Mouse (Mus musculus) neural tube, embryonic 12.5 days (tissue): ENCODE measurements at regions not wholly inside any gene's neighbourhood (a gene's known extent, or its start where the extent isn't known, plus 50 kb on each side); places are given as distances from the start of the nearest gene placed in this dataset.
A peak's percentile ranks its signal among the peaks of the same experiment; 100 is the strongest.

Experiments
- ATAC-seq: fragments of 200-750 bp; cut with Nextera tagmentation; 2 replicates; pipeline ENCODE4 v1.8.0; 2017; ENCODE audit warnings: low read depth, mild to moderate bottlenecking, moderate TSS enrichment, moderate library complexity; ENCODE audit not compliant: low FRiP score
- H3K27ac ChIP-seq: fragments of 300-500 bp; sonication (generic); 2 replicates; pipeline ENCODE4 v1.5.1; 2016
- H3K27me3 ChIP-seq: fragments of 300-500 bp; sonication (generic); replicated peaks from 2 replicates; pipeline ENCODE4 v1.6.1; 2016; ENCODE audit warnings: mild to moderate bottlenecking
- H3K36me3 ChIP-seq: fragments of 300-500 bp; sonication (generic); 2 replicates; pipeline ENCODE4 v1.6.1; 2016; ENCODE audit warnings: mild to moderate bottlenecking
- H3K4me1 ChIP-seq: fragments of 300-500 bp; sonication (generic); 2 replicates; pipeline ENCODE4 v1.6.1; 2016
- H3K4me2 ChIP-seq: fragments of 300-500 bp; sonication (generic); replicated peaks from 2 replicates; pipeline ENCODE4 v1.6.1; 2016; ENCODE audit warnings: mild to moderate bottlenecking
- H3K4me3 ChIP-seq: fragments of 300-500 bp; sonication (generic); 2 replicates; pipeline ENCODE4 v1.5.1; 2016
- H3K9ac ChIP-seq: fragments of 300-500 bp; sonication (generic); 2 replicates; pipeline ENCODE4 v1.6.1; 2016; ENCODE audit warnings: mild to moderate bottlenecking
- H3K9me3 ChIP-seq: fragments of 300-500 bp; sonication (generic); 2 replicates; pipeline ENCODE4 v1.6.1; 2016; ENCODE audit warnings: mild to moderate bottlenecking
- WGBS: fragments of 180-500 bp; shearing (Covaris S2); methylation state at CpG from one replicate; pipeline ENCODE4 v1.1.7; 2016; 5-methylcytosine and 5-hydroxymethylcytosine counted together

- WGBS: 83% methylated on average over 5 of the region's 5 CpGs
- no peak overlapping the region for H3K27ac ChIP-seq
- no peaks in the 10 kb centered on the region for H3K4me1 ChIP-seq
- H3K36me3 ChIP-seq: no peaks in the 10 kb centered on the region
- H3K4me3 ChIP-seq: no peak overlapping the region
- no peak for ATAC-seq
- H3K27me3 ChIP-seq: no peaks in the 10 kb centered on the region
- no peak overlapping the region for H3K9ac ChIP-seq
- H3K4me2 ChIP-seq: no peak overlapping the region
- no peaks in the 10 kb centered on the region for H3K9me3 ChIP-seq
Measured at GRCm38 (mm10) chr13:43919781-43920420, 135.3 kb downstream of the Cd83 start.

- no peak overlapping the region for H3K9ac ChIP-seq
- H3K27ac ChIP-seq: no peak overlapping the region
- H3K4me1 ChIP-seq: peaks cover 18% of the 10 kb centered on the region
- peak; percentile 73 for ATAC-seq
- WGBS: 35% methylated on average over 19 of the region's 19 CpGs
- H3K4me2 ChIP-seq: no peak overlapping the region
- H3K9me3 ChIP-seq: no peaks in the 10 kb centered on the region
- no peak overlapping the region for H3K4me3 ChIP-seq
- H3K27me3 ChIP-seq: no peaks in the 10 kb centered on the region
- H3K36me3 ChIP-seq: no peaks in the 10 kb centered on the region
Measured at GRCm38 (mm10) chr13:43930081-43930981, 145.8 kb downstream of the Cd83 start.

- peaks cover 27% of the 10 kb centered on the region for H3K4me1 ChIP-seq
- H3K9me3 ChIP-seq: no peaks in the 10 kb centered on the region
- no peak for ATAC-seq
- no peaks in the 10 kb centered on the region for H3K27me3 ChIP-seq
- no peaks in the 10 kb centered on the region for H3K36me3 ChIP-seq
- no peak overlapping the region for H3K9ac ChIP-seq
- WGBS: 53% methylated on average over 7 of the region's 7 CpGs
- H3K4me2 ChIP-seq: no peak overlapping the region
- H3K4me3 ChIP-seq: no peak overlapping the region
- no peak overlapping the region for H3K27ac ChIP-seq
Measured at GRCm38 (mm10) chr13:43932946-43933345, 148.4 kb downstream of the Cd83 start.

GRCm38 (mm10) chr13:43935284-43935683, 150.7 kb downstream of the Cd83 start:
- Histone ChIP-seq H3K27me3 (no peaks in the 10 kb centered on the region), H3K4me2 (no peak overlapping the region), H3K4me1 (peaks cover 25% of the 10 kb centered on the region), H3K4me3 (no peak overlapping the region), H3K36me3 (no peaks in the 10 kb centered on the region), H3K27ac (no peak overlapping the region), H3K9me3 (no peaks in the 10 kb centered on the region), H3K9ac (no peak overlapping the region)
- no peak for ATAC-seq
- 84% methylated on average over 6 of the region's 6 CpGs for WGBS

GRCm38 (mm10) chr13:43936504-43936903, 151.9 kb downstream of the Cd83 start:
- no peaks in the 10 kb centered on the region for H3K9me3 ChIP-seq
- no peak overlapping the region for H3K4me2 ChIP-seq
- WGBS: 31% methylated on average over 4 of the region's 4 CpGs
- H3K36me3 ChIP-seq: no peaks in the 10 kb centered on the region
- H3K4me1 ChIP-seq: peaks cover 13% of the 10 kb centered on the region
- H3K4me3 ChIP-seq: no peak overlapping the region
- no peak for ATAC-seq
- no peaks in the 10 kb centered on the region for H3K27me3 ChIP-seq
- H3K27ac ChIP-seq: no peak overlapping the region
- H3K9ac ChIP-seq: no peak overlapping the region

GRCm38 (mm10) chr13:43938611-43939010, 154.0 kb downstream of the Cd83 start:
- no peak overlapping the region for H3K4me2 ChIP-seq
- no peak overlapping the region for H3K9ac ChIP-seq
- no peaks in the 10 kb centered on the region for H3K9me3 ChIP-seq
- H3K36me3 ChIP-seq: no peaks in the 10 kb centered on the region
- no peak overlapping the region for H3K4me3 ChIP-seq
- no peak overlapping the region for H3K27ac ChIP-seq
- ATAC-seq: no peak
- WGBS: 82% methylated on average over 7 of the region's 7 CpGs
- peaks cover 9% of the 10 kb centered on the region for H3K4me1 ChIP-seq
- no peaks in the 10 kb centered on the region for H3K27me3 ChIP-seq

- H3K4me3 ChIP-seq: no peak overlapping the region
- H3K4me2 ChIP-seq: no peak overlapping the region
- H3K27me3 ChIP-seq: no peaks in the 10 kb centered on the region
- H3K9ac ChIP-seq: no peak overlapping the region
- H3K4me1 ChIP-seq: peaks cover 9% of the 10 kb centered on the region
- 57% methylated on average over 4 of the region's 4 CpGs for whole genome bisulfite sequencing
- H3K36me3 ChIP-seq: no peaks in the 10 kb centered on the region
- no peak for ATAC-seq
- no peak overlapping the region for H3K27ac ChIP-seq
- H3K9me3 ChIP-seq: no peaks in the 10 kb centered on the region
Measured at GRCm38 (mm10) chr13:43939375-43939774, 154.8 kb downstream of the Cd83 start.

- WGBS: 67% methylated on average over 8 of the region's 8 CpGs
Measured at GRCm38 (mm10) chr13:43941731-43942130, 157.2 kb downstream of the Cd83 start.

GRCm38 (mm10) chr13:43948606-43949005, 164.0 kb downstream of the Cd83 start:
- no peak for ATAC-seq
- WGBS: 81% methylated on average over 3 of the region's 3 CpGs
- Histone ChIP-seq H3K4me1 (no peaks in the 10 kb centered on the region), H3K4me3 (no peak overlapping the region), H3K9me3 (no peaks in the 10 kb centered on the region), H3K27ac (no peak overlapping the region), H3K9ac (no peak overlapping the region), H3K4me2 (no peak overlapping the region), H3K27me3 (no peaks in the 10 kb centered on the region), H3K36me3 (no peaks in the 10 kb centered on the region)

More at GRCm38 (mm10) chr13:43941731-43942130, 157.2 kb downstream of the Cd83 start:
- Histone ChIP-seq H3K4me1 (peaks cover 2% of the 10 kb centered on the region; the same call in 1 of the 2 replicates), H3K9me3 (no peaks in the 10 kb centered on the region), H3K4me3 (no peak overlapping the region), H3K27ac (no peak overlapping the region), H3K36me3 (no peaks in the 10 kb centered on the region), H3K27me3 (no peaks in the 10 kb centered on the region), H3K4me2 (no peak overlapping the region), H3K9ac (no peak overlapping the region)
- no peak for ATAC-seq

GRCm38 (mm10) chr13:43949740-43950643, 165.4 kb downstream of the Cd83 start:
- H3K27me3 ChIP-seq: no peaks in the 10 kb centered on the region
- no peak for ATAC-seq
- H3K4me3 ChIP-seq: no peak overlapping the region
- no peak overlapping the region for H3K4me2 ChIP-seq
- H3K9ac ChIP-seq: no peak overlapping the region
- WGBS: 56% methylated on average over 15 of the region's 15 CpGs
- H3K4me1 ChIP-seq: no peaks in the 10 kb centered on the region
- no peak overlapping the region for H3K27ac ChIP-seq
- H3K36me3 ChIP-seq: no peaks in the 10 kb centered on the region
- H3K9me3 ChIP-seq: no peaks in the 10 kb centered on the region

GRCm38 (mm10) chr13:43952491-43952890, 167.9 kb downstream of the Cd83 start:
- H3K4me2 ChIP-seq: no peak overlapping the region
- no peak overlapping the region for H3K4me3 ChIP-seq
- H3K9ac ChIP-seq: no peak overlapping the region
- H3K4me1 ChIP-seq: no peaks in the 10 kb centered on the region
- no peak overlapping the region for H3K27ac ChIP-seq
- no peak for ATAC-seq
- H3K36me3 ChIP-seq: no peaks in the 10 kb centered on the region
- H3K27me3 ChIP-seq: no peaks in the 10 kb centered on the region
- no peaks in the 10 kb centered on the region for H3K9me3 ChIP-seq
- 76% methylated on average over 4 of the region's 4 CpGs for WGBS
